Mouse (Mus musculus) cerebellum, adult (tissue): ENCODE measurements around the gene Bnc2.

Experiments
- ATAC-seq: cut with Nextera tagmentation; 2 replicates; pipeline ENCODE4 v1.9.2; 2017; ENCODE audit warnings: mild to moderate bottlenecking, moderate library complexity, mixed read lengths; ENCODE audit not compliant: insufficient number of reproducible peaks, low FRiP score, low TSS enrichment

The Bnc2 gene

DNA sequence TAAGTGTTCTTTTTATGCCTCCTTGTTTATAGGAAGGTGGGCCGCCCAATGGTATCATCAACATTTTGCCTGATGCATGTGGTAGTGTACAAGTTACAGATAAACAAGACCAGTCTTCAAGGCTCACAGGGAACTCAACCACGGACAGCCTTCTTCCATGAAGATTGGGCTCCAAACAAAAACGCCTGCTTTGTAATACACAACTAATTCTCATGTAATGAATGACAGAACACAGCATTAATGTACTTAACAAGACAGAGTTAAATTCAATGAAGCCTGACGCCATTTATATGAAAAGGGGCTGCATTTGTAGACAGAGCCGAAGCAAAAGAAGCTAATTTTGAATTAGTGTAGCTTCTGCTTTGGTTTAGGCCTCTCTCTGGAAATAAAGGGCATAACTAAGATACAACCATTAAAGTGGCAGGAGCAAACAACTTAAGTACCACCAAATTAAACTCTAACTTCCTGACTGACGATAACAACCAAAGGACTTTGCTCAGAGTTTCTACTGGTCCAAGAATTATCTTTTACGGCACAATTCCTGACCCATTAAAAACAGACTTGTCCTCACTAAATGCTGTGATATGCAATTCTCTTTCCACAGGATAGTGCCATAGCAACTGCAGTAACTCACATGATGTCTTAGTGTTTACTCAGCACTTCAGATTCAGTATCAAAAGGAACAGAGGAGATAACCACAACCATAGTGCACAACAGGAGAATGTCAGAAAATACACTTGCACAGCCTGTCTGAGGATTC is 225.6 kb downstream of the Bnc2 start:
- ATAC-seq = no peak

DNA sequence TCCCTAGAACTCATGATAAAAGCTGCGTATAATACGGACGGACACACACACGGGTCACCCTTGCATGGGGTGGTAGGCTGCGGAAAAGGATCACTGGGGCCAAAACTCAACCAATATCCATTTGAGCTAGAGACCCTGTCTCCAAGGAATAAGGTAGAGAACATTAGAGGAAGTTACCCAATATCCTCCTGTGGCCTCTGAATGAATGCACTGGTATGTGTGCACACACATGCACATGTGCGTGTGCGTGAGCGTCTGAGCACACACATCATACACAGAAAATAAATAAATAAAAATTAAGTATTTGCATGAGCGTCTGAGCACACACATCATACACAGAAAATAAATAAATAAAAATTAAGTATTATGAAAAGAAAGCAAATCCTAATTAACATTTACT is 241.8 kb downstream of the Bnc2 start:
- no peak for ATAC-seq

DNA sequence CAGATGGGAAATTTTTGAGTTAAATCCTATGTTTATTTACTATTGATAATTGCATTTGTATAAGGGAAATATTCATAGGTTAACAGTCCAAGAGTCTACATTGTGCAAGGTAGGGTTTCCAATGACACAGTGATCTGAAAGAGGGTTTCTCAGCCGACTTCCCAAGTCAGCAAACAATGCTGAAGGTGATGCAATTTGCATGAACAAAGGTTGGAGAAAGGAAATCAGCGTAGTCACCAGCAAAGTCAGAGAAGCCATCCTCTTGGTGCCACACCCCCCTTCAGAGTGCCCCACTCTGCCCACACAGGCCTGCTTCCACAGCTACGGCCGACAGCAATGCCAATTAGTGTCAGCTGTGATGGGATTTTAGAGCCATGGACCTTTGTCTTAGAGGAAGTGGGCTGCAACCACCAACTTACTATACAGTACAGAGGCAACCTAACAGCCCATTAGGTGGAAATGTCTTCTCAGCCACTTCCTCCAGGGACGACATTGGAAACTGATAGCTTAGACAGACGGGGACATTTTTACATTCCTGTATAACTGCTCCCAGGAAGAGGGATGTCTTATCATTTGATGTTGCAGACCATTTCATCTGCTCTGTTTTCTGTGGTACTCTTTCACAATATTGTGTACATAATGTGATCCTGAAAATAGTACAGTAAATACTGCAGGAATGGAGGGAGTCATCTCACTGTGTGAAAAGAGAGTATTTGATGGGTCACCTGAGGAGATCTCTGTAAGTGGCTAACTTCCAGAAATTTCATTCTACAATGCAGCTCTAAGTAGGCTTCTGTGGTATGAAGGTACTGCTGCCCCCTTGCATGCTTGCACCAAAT is 243.2 kb downstream of the Bnc2 start:
- ATAC-seq = no peak

DNA sequence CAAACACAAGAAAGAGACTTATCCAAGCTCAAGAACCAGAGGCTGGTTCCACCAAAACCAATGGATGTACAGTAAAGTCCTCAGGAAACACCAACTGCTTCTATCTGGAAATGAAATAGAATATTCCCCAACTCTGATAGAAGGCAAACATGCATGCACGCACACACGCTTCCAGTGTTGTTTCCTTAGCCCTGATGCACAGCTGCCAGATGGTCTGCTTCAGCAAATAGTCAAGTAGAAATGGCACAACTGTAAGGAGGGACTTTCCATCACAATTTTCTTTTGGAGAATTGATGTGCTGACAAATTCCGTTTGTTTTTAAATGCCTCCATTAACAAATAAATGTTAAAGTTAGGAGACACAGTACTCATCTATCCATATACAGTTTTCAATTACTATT is 247.1 kb downstream of the Bnc2 start:
- ATAC-seq = no peak

DNA sequence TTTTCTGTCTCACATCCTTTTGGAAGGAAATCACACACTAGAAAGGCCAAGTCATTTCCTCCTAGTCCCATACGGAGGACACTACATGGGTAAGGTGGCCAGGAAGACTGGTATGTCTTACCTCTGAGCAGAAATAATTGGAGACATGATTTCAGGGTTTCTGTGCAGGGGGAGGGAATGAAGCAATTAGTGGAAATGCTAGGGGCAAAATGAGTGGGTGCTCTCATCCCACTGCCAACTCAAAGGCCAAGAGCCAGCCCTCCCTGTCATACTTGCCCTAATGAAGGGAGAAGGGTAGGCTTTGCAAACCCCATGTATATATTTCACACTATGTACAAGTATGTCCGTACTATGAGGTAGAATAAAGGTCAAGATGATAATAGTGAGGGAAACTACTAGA is 263.6 kb downstream of the Bnc2 start:
- no peak for ATAC-seq

DNA sequence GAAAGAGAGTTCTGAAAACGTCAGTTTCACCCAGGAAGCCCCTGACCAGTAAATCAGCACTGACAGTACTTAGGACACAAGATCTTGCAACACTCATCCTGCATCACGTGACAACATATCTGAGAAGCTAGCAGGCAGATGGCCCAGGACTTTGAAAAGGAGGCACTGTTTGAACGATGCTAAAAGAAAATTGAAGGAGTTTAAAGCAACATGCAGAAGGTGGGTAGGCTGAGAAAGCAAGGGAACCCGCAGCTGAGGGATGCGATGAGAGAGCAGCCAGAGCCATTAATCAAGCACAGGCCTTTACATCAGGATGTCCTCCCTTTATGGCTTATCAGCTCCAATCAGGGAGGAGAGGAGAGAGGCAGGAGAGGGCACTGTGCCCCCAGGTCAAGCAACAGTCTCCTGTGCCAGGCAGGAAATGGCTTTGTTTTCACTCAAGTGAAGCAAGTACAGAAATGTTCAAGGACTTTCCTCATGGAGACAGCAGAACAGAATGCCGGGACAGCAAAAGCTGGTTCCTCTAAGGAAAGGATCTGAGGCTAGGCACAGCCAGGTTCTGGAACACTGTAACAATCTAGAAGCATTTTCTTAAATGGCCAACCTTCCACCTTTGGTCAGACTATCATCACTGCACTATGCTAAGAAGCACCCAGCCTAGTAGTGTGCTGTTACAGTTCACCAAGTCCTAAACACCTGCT is 267.6 kb downstream of the Bnc2 start:
- ATAC-seq = no peak

DNA sequence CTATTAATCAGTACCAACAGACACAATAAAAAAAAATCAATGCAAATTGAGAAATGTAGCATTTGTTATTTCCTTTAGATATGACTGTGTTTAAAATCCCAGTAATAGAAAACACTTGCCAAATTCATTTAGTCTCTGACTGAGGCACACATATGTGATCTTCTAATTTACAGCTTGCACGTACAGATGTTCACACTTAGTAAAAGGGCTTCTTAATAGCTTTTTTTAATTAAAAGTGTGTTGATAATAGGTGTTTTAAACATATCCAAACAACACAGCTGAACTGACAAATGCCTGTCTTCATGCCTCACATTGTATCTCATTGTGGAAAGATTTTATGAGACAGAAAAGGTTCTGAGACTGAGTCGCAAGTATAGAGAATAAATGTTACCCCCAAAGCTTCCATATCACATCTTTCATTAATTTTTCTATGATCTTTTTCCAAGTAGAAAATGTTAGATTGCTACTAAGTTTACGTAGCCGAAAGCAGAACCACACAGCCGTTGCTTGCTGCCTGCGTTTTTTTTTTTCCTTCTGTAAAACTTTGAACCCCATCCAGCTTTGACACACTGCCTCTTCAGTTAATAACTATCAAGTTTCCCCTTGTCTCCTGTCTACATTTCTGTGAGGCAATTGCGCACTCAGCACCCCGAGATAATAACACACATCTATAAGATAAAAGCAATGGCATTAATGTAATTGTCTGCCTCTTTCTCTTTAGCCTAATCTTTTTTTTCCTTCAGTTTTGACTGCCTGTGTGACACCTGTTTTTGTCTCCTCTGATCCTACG is 271.5 kb downstream of the Bnc2 start:
- no peak for ATAC-seq

DNA sequence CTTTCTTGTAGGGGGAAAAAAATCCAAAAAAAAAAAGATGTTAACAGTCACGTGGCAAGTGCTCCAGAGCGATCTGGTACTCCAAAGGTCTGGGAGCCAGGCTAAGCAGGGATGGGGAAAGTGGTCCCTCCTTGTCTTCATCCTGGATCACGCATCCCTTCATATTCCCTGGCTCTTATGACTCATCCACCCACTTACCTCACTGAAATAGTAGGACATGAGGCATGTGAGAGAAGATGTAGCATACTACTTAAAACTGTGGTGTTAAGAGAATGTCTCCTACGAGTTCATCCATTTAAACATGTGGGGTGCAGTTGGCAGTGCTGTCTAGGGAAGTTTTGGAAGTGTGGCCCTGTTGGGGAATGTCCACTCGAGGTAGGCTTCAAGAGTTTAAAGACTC is 286.1 kb downstream of the Bnc2 start:
- ATAC-seq = no peak

DNA sequence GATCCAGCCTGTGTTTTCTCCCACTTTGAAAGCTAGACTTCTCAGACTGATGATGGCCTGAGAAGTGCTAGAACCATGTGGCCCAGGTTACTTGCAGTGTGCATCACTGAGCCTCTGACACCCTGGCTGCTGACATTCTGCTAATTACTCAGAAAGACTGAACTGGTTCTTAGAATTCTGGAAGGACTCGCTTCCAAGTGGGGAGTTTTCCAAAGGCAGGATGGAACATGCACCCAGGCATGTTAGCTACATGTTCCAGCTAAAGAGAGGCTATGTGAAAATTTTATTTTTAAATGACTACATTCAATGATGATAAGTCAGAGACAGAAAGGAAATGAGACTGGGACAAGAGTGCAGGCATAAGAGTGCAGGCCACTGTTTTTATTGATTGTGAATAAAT is 289.9 kb downstream of the Bnc2 start:
- no peak for ATAC-seq

DNA sequence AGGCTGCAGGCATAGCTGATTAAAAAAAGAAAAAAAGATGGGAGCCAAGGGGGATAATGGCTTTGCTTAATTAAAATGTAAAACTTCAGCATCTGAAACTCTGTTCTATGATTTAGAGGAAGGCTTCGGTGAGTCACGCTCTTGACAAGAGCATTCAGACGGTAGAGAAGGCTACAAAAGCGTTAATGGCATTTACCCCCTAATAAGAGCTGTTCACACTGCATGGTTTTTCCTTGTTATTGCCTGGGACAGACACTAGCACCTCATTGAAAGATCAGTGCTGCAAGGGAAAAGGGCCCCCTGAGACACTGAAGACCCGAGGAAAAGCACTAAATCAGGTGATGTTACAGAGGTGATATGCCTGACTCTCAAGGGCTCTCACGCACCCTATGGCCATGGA is 295.8 kb downstream of the Bnc2 start:
- no peak for ATAC-seq

DNA sequence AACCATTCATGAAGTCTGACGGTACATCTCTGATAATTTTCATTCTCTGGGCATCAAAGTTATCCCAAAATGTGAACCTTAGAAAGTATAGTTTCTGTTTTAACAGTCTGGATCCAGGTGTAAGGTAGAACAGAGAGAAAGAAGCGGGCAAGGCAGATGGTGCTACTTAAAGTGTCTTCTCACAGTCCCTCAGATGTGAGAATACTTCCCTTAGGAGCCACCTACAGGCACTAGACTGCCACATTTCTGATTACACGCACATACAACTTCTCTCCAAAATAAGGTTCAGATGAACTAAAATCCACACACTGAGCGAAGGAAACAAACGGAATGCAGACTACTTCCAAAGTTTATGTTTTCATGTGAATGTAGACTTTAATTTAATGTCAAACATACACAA is 297.6 kb downstream of the Bnc2 start:
- no peak for ATAC-seq

DNA sequence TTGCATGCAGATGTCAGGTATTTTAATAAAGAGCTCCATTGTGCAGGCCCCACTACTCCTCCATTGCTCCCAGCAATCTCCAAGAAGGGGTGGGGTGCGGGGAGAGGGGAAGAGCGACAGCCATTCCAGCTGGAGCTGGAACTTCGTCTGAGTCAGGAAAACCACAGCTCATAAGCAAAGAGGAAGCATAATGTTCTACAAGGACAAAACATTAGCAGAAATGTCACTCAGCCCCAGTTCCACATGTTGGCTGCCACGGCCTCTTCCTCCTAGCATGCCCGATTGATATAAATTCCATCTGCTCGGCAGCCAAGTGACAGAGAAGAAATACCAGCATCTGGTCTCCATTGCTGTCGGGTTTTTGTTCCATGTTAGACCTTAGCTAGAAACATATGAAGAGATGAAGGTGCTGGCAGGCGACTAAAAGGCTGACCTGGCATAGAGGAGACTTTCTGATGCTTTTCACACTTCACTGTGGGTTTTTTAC is 312.7 kb downstream of the Bnc2 start:
- no peak for ATAC-seq

DNA sequence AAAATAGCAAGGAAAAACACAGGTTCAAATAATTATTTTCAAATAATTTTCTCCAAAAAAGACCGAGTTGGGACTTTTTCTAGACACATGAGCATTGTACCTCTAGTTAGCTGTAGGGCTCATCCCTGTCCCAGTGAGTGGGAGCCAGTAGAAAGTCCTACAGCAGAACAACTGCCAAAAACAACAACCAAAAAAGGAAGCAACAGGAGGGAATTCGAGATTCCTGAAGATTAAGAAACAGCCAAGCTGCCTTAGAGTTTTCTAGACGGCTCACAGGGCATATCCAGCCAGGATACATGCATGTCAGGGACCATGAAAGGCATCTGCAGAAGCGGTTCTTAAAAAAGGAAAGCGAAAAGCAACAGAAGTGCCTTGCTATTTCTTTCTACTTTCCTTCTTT is 313.9 kb downstream of the Bnc2 start:
- ATAC-seq = no peak

DNA sequence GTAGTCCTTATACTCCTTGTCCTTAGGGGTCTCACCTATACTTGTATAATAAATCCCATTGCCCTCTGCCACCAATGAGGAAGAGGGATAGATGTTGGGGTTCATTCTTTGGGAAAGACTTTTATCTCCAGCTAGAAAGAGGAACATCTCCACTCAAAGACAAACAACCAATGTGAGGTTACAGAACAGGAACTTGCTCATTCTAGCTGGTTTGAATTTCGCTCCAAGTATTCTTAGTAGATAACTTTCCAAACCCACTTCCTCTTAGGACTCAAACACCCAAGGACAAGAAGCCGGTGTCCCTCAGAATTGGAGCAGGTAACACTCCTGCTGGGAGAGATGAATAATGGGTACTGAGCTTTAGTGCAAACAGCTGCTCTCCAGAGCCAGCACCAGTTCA is 315.1 kb downstream of the Bnc2 start:
- ATAC-seq = no peak

DNA sequence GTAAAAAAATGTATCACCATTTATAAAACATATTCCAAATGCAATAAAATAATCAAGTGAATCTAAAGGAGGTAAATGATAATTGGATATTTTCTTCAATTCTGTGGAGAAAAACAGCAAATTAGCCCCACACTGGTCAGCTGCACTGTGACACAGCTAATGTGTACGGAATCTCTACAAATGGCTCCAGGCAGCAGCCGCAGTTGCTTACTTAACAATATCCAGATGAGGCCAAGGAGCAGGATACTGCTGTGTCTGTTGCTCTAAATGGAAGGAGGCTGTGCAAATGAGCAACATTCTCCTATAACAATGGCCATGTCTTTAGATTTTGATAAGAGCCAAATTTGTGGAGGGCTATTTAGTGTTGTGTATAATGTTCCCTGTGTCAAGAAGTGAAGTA is 316.9 kb downstream of the Bnc2 start:
- no peak for ATAC-seq

DNA sequence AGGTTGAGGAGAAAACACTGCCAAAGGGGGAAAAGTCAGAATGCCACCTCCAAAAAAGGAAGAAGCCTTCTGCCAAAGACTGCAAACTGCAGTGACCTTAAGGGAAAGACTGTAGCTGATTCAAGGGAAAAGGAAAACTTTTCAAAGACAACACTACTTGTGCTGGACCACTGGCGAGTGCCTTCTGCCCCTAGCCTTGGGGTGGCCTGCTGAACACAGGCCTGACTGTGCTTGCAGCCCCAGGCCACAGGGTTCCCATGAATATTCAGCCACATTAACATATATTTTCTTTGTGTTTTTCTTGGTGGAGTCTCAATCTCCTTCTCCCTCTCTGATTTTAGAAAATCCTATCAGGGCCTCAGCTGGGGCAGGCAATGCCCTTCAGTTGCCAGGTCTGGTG is 317.7 kb downstream of the Bnc2 start:
- ATAC-seq = no peak

DNA sequence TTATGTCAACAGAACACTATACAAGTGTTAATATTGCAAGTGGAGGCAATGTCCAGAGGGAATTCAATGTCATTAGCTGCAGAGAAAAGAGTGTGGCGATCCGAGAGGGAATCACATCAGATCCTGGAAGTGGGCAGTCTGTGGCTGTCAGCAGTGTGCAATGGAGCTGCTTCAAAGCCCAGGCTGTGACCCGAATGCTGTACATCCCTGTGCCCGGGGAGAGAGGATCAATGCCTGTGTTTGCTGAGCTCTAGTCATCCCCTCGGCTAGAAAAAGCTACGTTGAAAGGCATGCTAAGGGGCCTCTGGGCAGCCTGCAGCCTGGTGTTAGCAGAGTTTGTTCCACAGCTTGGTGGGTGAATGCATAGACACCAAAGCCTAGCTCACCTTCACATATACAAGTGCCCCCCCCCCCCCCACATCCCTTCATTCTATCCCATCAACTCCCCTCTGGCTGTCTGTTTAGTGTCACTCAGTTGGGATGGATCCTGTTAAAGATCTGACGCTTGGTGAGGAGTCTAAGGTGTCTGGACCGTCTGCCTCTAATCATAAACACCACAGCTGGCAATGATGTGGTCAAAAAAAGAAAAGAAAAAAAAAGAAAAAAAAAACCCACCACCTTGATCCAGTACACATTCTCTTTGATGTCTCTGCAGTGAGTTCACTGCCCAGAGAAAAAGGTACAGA is 318.5 kb downstream of the Bnc2 start:
- no peak for ATAC-seq

DNA sequence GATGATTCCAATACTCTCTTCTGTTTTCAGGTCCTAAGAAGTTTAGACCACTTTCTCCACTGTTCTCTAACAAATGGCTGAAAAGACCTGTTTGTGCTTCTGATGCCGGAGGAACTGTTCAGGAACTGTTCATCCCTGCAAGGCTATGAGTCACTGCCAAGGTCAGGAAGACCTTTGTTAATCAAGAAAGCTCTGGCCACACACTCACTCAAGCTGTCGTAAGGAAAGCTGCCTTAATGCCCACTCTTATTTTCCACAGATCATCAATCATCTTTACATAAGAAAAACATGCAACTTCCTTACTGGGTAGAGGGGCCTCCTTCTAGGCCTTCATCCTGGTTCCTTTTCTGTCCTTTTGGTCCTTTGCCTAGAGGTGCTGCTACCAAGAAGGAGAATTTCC is 322.4 kb downstream of the Bnc2 start:
- ATAC-seq = no peak

DNA sequence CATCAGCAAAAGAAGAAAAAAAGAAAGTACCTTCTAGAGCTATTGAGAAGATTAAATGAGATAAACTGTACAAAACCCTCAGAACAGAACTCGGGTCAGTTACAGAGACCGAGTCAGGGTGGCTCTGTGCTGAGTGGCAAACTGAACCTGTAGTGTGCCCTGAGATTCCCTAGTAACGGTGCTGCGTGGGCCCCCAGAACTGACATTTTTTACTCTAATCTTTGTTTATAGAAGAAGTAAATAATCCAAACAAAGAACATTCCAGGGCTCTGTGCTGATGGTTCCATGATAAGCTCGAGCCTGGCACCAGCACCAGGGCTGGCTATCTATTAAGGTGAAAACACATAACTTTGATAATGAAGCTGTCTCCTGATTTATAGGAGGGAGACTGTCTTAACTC is 325.5 kb downstream of the Bnc2 start:
- ATAC-seq = no peak

DNA sequence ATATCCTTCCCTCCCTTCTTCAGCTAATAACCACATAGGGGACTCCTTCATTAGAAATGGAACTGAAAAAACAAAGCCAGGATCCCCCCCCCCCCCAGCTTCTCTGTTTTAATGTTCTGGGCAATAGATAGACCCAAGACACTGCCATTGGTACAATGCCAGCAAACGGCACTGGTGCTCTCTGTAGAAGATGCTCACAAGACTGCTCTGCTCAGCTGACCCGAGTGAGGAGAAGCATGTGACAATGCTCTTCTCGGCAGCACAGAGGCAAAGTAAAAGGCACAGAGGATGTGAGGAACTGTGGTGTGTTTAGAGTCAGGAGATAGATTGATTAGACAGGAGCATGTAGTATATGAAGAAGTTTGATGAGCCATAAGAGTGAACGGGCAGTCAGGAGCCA is 335.9 kb downstream of the Bnc2 start:
- ATAC-seq = no peak
